Mouse (Mus musculus) G1E (cell line): ENCODE measurements around the gene Lgals4. TPM values are rescaled to one million over a fixed set of nuclear protein-coding genes. Genes with fewer than 3 reads are reported as not detected.
"Not testable (repeated sequence)": the region's sequence is repeated elsewhere in the genome, so short reads cannot be mapped to it uniquely, and the experiment has no call there.

Experiments used
- ATAC-seq: 2 replicates; pipeline ENCODE4 v1.8.0; 2016; ENCODE audit warnings: mild to moderate bottlenecking; ENCODE audit not compliant: insufficient number of reproducible peaks, poor library complexity, low FRiP score, severe bottlenecking; ENCODE audit errors: extremely low read depth
- DNase-seq: peaks from one replicate; pipeline ENCODE4 v3.0.0; 2012; ENCODE audit warnings: low spot score
- H3K27me3 ChIP-seq: 2 replicates; pipeline ENCODE4 v1.6.1; 2012; ENCODE audit warnings: mild to moderate bottlenecking, low read length, inconsistent platforms; ENCODE audit not compliant: insufficient read depth
- H3K36me3 ChIP-seq: replicated peaks from 2 replicates; pipeline ENCODE3; 2012; ENCODE audit warnings: mild to moderate bottlenecking, inconsistent platforms
- H3K4me1 ChIP-seq: 2 replicates; pipeline ENCODE4 v1.6.1; 2012; ENCODE audit warnings: low read depth, low read length, inconsistent platforms, mixed read lengths; ENCODE audit not compliant: insufficient read depth
- H3K4me3 ChIP-seq: 2 replicates; pipeline ENCODE4 v1.5.1; 2012; ENCODE audit warnings: low read depth, mild to moderate bottlenecking, inconsistent platforms, low read length, moderate library complexity, mixed read lengths
- H3K9me3 ChIP-seq: replicated peaks from 2 replicates; pipeline ENCODE4 v1.6.1; 2012; ENCODE audit warnings: inconsistent platforms
- CTCF ChIP-seq: IDR thresholded peaks from 2 replicates; pipeline ENCODE4 v1.5.1; 2012; ENCODE audit warnings: low read depth, low read length, inconsistent platforms, mixed read lengths
- GATA1 ChIP-seq: IDR thresholded peaks from 2 replicates; pipeline ENCODE4 v1.6.1; 2012; ENCODE audit warnings: borderline replicate concordance, low read length, inconsistent platforms, mixed read lengths
- GATA2 ChIP-seq: IDR thresholded peaks from 2 replicates; pipeline ENCODE4 v1.6.1; 2012; ENCODE audit warnings: low read depth, low read length, inconsistent platforms, borderline replicate concordance
- POLR2AphosphoS5 ChIP-seq: IDR thresholded peaks from 2 replicates; pipeline ENCODE4 v1.6.1; 2012; ENCODE audit warnings: low read depth, low read length, inconsistent platforms; ENCODE audit not compliant: insufficient replicate concordance
- TAL1 ChIP-seq: conservative IDR thresholded peaks from 2 replicates; pipeline ENCODE4 v1.6.1; 2012; ENCODE audit warnings: low read depth, low read length, inconsistent platforms, mixed read lengths
- polyA plus RNA-seq: library from polyadenylated mRNA; stranded (reverse); fragments of >175 nt; gene quantifications from 2 replicates; pipeline ENCODE4 v1.2.3, GENCODE M21; 2012
- total RNA-seq, 2 experiments: library from RNA; stranded (forward) in 1 of 2; stranded (reverse) in 1 of 2; fragments of 200-1000 nt in 1 of 2; fragments of >200 nt in 1 of 2; fragmentation: Nextera tagmentation in 1 of 2; gene quantifications; 2 replicates each; pipeline ENCODE4 v1.2.3; 2014 to 2017

Gene Lgals4
- total and polyA plus RNA-seq, 3 experiments = 0.68 to 3.4 (median 3.0) TPM

DNA sequence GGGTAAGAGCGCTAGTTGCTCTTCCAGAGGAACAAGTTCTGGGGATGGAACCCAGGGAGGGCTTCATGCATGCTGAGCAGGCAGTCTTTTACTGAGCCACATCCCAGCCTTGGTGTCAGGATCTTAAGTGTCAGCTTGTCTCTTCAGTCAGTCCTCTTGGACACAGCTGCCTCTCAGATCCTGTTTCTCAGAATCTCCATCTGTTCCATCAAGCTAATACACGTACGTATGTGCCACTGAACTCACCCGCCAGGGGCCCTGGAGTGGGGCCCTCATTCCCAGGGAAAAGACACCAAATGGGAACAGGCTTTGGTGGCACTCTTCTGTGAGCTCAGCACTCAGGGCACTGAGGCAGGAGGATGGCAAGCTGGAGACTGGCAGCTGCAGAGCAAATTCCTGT is 44.2 kb downstream of the Lgals4 start:
- peaks cover 14% of the 10 kb centered on the region for H3K4me1 ChIP-seq
- ATAC-seq (no peak), DNase-seq (no peak)
- no peaks in the 10 kb centered on the region for H3K36me3 ChIP-seq
- no peaks in the 10 kb centered on the region for H3K9me3 ChIP-seq
- no peak for TF ChIP-seq GATA2
- TF ChIP-seq CTCF = no peak
- TF ChIP-seq TAL1 = no peak
- TF ChIP-seq GATA1 = no peak
- no peak for TF ChIP-seq POLR2AphosphoS5
- H3K27me3 ChIP-seq = peaks cover 14% of the 10 kb centered on the region; the same call in 1 of the 2 replicates
- H3K4me3 ChIP-seq = no peak overlapping the region

- peaks cover 14% of the 10 kb centered on the region for H3K4me1 ChIP-seq
- H3K27me3 ChIP-seq = peaks cover 14% of the 10 kb centered on the region; the same call in 1 of the 2 replicates
- H3K4me3 ChIP-seq = no peak overlapping the region
- H3K36me3 ChIP-seq = no peaks in the 10 kb centered on the region
- DNase-seq (no peak), ATAC-seq (no peak)
- H3K9me3 ChIP-seq = no peaks in the 10 kb centered on the region
- TF ChIP-seq TAL1 = no peak
- TF ChIP-seq CTCF = no peak
- no peak for TF ChIP-seq POLR2AphosphoS5
- no peak for TF ChIP-seq GATA1
- TF ChIP-seq GATA2 = no peak
Measured at GRCm38 (mm10) chr7:28879606-28880005, 46.0 kb downstream of the Lgals4 start.

- DNase-seq = no peak
- Histone ChIP-seq H3K9me3 (no peaks in the 10 kb centered on the region), H3K4me1 (peaks cover 14% of the 10 kb centered on the region), H3K27me3 (peaks cover 14% of the 10 kb centered on the region; the same call in 1 of the 2 replicates), H3K36me3 (no peaks in the 10 kb centered on the region), H3K4me3 (no peak overlapping the region)
- no peak for ATAC-seq
- TF ChIP-seq GATA2 (no peak), GATA1 (no peak), CTCF (no peak), TAL1 (no peak), POLR2AphosphoS5 (no peak)
Measured at GRCm38 (mm10) chr7:28880554-28880953, 46.9 kb downstream of the Lgals4 start.

DNA sequence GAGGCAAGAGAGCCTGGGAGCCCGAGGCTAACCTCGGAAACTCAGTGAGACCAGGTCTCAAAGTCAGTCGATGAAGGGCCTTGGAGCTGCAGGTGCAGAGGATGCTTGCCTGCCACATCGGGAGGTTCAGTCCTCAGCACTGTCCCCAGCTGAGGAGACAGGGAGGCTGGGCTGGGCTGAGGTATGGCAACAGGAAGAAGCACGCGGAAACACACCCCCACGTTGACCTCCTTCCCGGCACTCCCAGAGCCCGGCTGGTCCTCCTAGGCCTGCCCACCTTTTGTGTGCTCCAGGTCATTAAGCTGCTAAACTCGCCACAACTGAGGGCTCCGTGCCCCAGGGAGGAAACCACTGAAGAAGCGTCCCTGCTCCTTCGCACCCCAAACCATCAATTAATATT is 47.5 kb downstream of the Lgals4 start, which contains the start of gene Capn12:
Capn12 (plus strand) TSS at position 224 of the 400 bp plus-strand sequence.
- no peak within 1 kb of the TSS for H3K4me3 ChIP-seq
- no peak for DNase-seq
- H3K9me3 ChIP-seq = no peaks in the 10 kb centered on the region
- H3K4me1 ChIP-seq = peaks cover 14% of the 10 kb centered on the region
- no peaks in the 10 kb centered on the region for H3K36me3 ChIP-seq
- peaks cover 13% of the 10 kb centered on the region; the same call in 1 of the 2 replicates for H3K27me3 ChIP-seq
- no peak for ATAC-seq
- no peak for TF ChIP-seq TAL1
- TF ChIP-seq CTCF = no peak
- no peak for TF ChIP-seq GATA1
- TF ChIP-seq POLR2AphosphoS5 = no peak
- TF ChIP-seq GATA2 = no peak

DNA sequence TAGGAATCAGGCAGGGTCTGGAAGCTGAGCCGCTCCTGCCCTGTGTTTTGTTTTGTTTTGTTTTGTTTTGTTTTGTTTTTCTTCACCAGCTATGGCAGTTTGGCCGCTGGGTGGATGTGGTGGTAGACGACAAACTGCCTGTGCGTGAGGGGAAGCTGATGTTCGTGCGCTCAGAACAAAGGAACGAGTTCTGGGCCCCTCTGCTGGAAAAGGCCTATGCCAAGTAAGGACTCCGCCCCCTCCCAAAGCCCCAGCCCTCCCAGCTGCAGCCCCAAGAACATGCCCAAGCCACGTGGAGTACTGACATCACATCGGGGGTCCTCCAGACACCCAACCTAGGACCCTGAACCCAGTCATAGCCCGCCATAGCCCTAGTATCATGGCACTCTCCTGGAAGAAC is 49.4 kb downstream of the Lgals4 start:
- H3K4me3 ChIP-seq = no peak overlapping the region
- no peaks in the 10 kb centered on the region for H3K36me3 ChIP-seq
- TF ChIP-seq GATA1 = no peak
- no peak for TF ChIP-seq POLR2AphosphoS5
- TF ChIP-seq TAL1 = no peak
- TF ChIP-seq CTCF = no peak
- no peak for TF ChIP-seq GATA2
- no peak for DNase-seq
- H3K4me1 ChIP-seq = peaks cover 5% of the 10 kb centered on the region; the same call in 1 of the 2 replicates
- no peaks in the 10 kb centered on the region for H3K9me3 ChIP-seq
- no peak for ATAC-seq
- peaks cover 13% of the 10 kb centered on the region; the same call in 1 of the 2 replicates for H3K27me3 ChIP-seq

DNA sequence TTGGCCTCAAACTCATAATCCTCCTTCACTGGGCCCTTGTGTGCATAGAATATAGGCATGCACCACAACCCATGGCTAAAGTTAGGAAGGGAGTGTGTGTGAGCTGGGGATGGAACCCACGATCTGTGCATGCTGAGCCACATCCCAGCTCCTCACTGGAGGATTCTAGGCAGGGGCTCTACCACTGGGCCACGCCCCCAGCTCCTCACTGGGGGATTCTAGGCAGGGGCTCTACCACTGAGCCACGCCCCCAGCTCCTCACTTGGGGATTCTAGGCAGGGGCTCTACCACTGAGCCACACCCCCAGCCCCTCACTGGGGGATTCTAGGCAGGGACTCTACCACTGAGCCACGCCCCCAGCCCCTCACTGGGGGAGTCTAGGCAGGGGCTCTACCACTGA is 50.0 kb downstream of the Lgals4 start:
- DNase-seq, H3K4me3 ChIP-seq, ATAC-seq, H3K4me1 ChIP-seq, H3K36me3 ChIP-seq, H3K9me3 ChIP-seq: not testable (repeated sequence)
- H3K27me3 ChIP-seq = peaks cover 12% of the 10 kb centered on the region; the same call in 1 of the 2 replicates

DNA sequence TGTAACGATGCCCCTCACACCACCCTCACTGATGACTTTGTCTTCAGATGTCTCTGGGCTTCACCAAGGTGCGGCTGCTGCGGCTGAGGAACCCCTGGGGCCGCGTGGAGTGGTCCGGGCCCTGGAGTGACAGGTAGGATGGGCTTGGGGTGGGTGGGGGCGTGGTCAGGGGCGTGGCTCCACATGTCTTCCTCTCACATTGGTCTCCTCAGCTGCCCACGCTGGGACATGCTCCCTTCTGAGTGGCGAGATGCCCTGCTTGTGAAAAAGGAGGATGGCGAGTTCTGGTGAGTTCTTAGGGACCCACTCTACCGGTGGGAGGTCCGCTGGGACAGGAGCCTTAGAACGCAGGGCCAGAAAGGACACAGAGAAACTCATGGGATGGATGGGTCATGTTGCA is 52.8 kb downstream of the Lgals4 start:
- TF ChIP-seq POLR2AphosphoS5 (no peak), GATA2 (no peak), TAL1 (no peak), CTCF (no peak), GATA1 (no peak)
- no peak for DNase-seq
- Histone ChIP-seq H3K9me3 (no peaks in the 10 kb centered on the region), H3K4me1 (no peaks in the 10 kb centered on the region), H3K36me3 (peaks cover 19% of the 10 kb centered on the region), H3K4me3 (no peak overlapping the region), H3K27me3 (peaks cover 8% of the 10 kb centered on the region; the same call in 1 of the 2 replicates)
- no peak for ATAC-seq
